Mouse (Mus musculus): ENCODE measurements around the gene Slc36a2. TPM values are rescaled to one million over a fixed set of nuclear protein-coding genes. Genes with fewer than 3 reads are reported as not detected.

Gene Slc36a2
- 1.2 and 1.7 TPM in 2 replicates for polyA plus RNA-seq (2015; fragmentation: Nextera tagmentation; extraction: Ambion mirVana)

GRCm38 (mm10) chr11:55184733-55185291 is at the start of gene Slc36a2:
Slc36a2 (minus strand) TSS chr11:55185077.

GRCm38 (mm10) chr11:55204159-55204596 is 19.3 kb upstream of the Slc36a2 start, which contains the start of gene Slc36a1:
Slc36a1 (plus strand) TSS chr11:55204350.

GRCm38 (mm10) chr11:55151608-55152007 is 33.3 kb downstream of the Slc36a2 start, which contains the start of gene Slc36a3:
Slc36a3 (minus strand) TSS chr11:55151708.

Other genes starting within 250 kb of the Slc36a2 start
- gene Tnip1, start 222.2 kb downstream of the Slc36a2 start, polyA plus RNA-seq (2015; fragmentation: Nextera tagmentation; extraction: Ambion mirVana), result 17.5 and 17.6 TPM in 2 replicates
- gene Anxa6, start 151.6 kb downstream of the Slc36a2 start, polyA plus RNA-seq (2015; fragmentation: Nextera tagmentation; extraction: Ambion mirVana), result 108 and 111 TPM in 2 replicates
- 0.48 and 0.81 TPM in 2 replicates for gene Ccdc69, start 106.9 kb downstream of the Slc36a2 start, polyA plus RNA-seq (2015; fragmentation: Nextera tagmentation; extraction: Ambion mirVana)
- gene Gm2a, start 87.0 kb downstream of the Slc36a2 start, polyA plus RNA-seq (2015; fragmentation: Nextera tagmentation; extraction: Ambion mirVana), result 71.2 and 74.1 TPM in 2 replicates
- gene Slc36a3, start 33.4 kb downstream of the Slc36a2 start, polyA plus RNA-seq (2015; fragmentation: Nextera tagmentation; extraction: Ambion mirVana), result not detected in 2 replicates
- gene Slc36a1, start 19.3 kb upstream of the Slc36a2 start, polyA plus RNA-seq (2015; fragmentation: Nextera tagmentation; extraction: Ambion mirVana), result 3.8 and 4.2 TPM in 2 replicates
- gene Fat2, start 151.5 kb upstream of the Slc36a2 start, polyA plus RNA-seq (2015; fragmentation: Nextera tagmentation; extraction: Ambion mirVana), result 0.06 TPM in 2 replicates
- 1,110 and 1,283 TPM in 2 replicates for gene Sparc, start 238.1 kb upstream of the Slc36a2 start, polyA plus RNA-seq (2015; fragmentation: Nextera tagmentation; extraction: Ambion mirVana)

Data from neural tube, postnatal 0 days (tissue).